Mouse (Mus musculus) olfactory bulb, adult 2 months (tissue): Measurements from ENCODE around the gene Tenm3.

Experiments
- CTCF ChIP-seq: fragments of 200-500 bp; IDR thresholded peaks from 2 replicates; pipeline ENCODE4 v1.5.1; 2012; ENCODE audit warnings: low read depth, mild to moderate bottlenecking, low read length, moderate library complexity; ENCODE audit not compliant: insufficient read depth
- POLR2A ChIP-seq: fragments of 200-500 bp; IDR thresholded peaks from 2 replicates; pipeline ENCODE4 v1.6.1; 2012; ENCODE audit warnings: mild to moderate bottlenecking, low read depth, low read length, moderate library complexity; ENCODE audit not compliant: insufficient read depth

GRCm38 (mm10) chr8:48850223-48851010, 6.7 kb upstream of the Tenm3 start:
- TF ChIP-seq POLR2A (no peak), CTCF (no peak)
